Mouse (Mus musculus) forebrain, embryonic 15.5 days (tissue): ENCODE results near the gene Ttll9. TPM values are rescaled to one million over a fixed set of nuclear protein-coding genes. Genes with fewer than 3 reads are reported as not detected.

Source experiments
- ATAC-seq: fragments of 200-750 bp; cut with Nextera tagmentation; replicated peaks from 2 replicates; pipeline ENCODE4 v1.8.0; 2017; ENCODE audit warnings: mild to moderate bottlenecking, moderate TSS enrichment, moderate library complexity
- H3K27ac ChIP-seq: fragments of 300-500 bp; sonication (generic); replicated peaks from 2 replicates; pipeline ENCODE4 v1.5.1; 2015; ENCODE audit warnings: mild to moderate bottlenecking, inconsistent platforms
- H3K27me3 ChIP-seq: fragments of 300-500 bp; sonication (generic); 2 replicates; pipeline ENCODE4 v1.6.1; 2015; ENCODE audit warnings: inconsistent platforms
- H3K36me3 ChIP-seq: fragments of 300-500 bp; sonication (generic); 2 replicates; pipeline ENCODE4 v1.6.1; 2015; ENCODE audit warnings: mild to moderate bottlenecking, inconsistent platforms
- H3K4me1 ChIP-seq: fragments of 300-500 bp; sonication (generic); 2 replicates; pipeline ENCODE4 v1.6.1; 2015; ENCODE audit warnings: inconsistent platforms
- H3K4me2 ChIP-seq: fragments of 300-500 bp; sonication (generic); replicated peaks from 2 replicates; pipeline ENCODE4 v1.6.1; 2015; ENCODE audit warnings: mild to moderate bottlenecking, inconsistent platforms
- H3K4me3 ChIP-seq: fragments of 300-500 bp; sonication (generic); 2 replicates; pipeline ENCODE4 v1.5.1; 2015; ENCODE audit warnings: mild to moderate bottlenecking, inconsistent platforms
- H3K9ac ChIP-seq: fragments of 300-500 bp; sonication (generic); replicated peaks from 2 replicates; pipeline ENCODE4 v1.6.1; 2015; ENCODE audit warnings: mild to moderate bottlenecking, inconsistent platforms
- H3K9me3 ChIP-seq: fragments of 300-500 bp; sonication (generic); 2 replicates; pipeline ENCODE4 v1.6.1; 2016; ENCODE audit warnings: inconsistent platforms
- WGBS: fragments of 180-500 bp; shearing (Covaris S2); methylation state at CpG from one replicate; pipeline ENCODE4 v1.1.7; 2015; ENCODE audit warnings: mixed read lengths; 5-methylcytosine and 5-hydroxymethylcytosine counted together
- polyA plus RNA-seq: library from polyadenylated mRNA; unstranded; fragments of >200 nt; fragmentation: Nextera tagmentation; extraction: Ambion mirVana; gene quantifications from 2 replicates; pipeline ENCODE4 v1.2.1, GENCODE M21; 2015

The Ttll9 gene
- polyA plus RNA-seq, 1 experiment from 2014 or later, result 3.0 TPM

GRCm38 (mm10) chr2:152927371-152927770, 34.9 kb upstream of the Ttll9 start:
- WGBS, result 68% methylated on average over 5 of the region's 5 CpGs
- Histone ChIP-seq H3K27me3 (no peaks in the 10 kb centered on the region), H3K4me1 (peaks cover 5% of the 10 kb centered on the region), H3K9me3 (no peaks in the 10 kb centered on the region), H3K27ac (no peak overlapping the region), H3K4me2 (no peak overlapping the region), H3K36me3 (no peaks in the 10 kb centered on the region), H3K9ac (no peak overlapping the region), H3K4me3 (no peak overlapping the region)
- no peak for ATAC-seq

DNA sequence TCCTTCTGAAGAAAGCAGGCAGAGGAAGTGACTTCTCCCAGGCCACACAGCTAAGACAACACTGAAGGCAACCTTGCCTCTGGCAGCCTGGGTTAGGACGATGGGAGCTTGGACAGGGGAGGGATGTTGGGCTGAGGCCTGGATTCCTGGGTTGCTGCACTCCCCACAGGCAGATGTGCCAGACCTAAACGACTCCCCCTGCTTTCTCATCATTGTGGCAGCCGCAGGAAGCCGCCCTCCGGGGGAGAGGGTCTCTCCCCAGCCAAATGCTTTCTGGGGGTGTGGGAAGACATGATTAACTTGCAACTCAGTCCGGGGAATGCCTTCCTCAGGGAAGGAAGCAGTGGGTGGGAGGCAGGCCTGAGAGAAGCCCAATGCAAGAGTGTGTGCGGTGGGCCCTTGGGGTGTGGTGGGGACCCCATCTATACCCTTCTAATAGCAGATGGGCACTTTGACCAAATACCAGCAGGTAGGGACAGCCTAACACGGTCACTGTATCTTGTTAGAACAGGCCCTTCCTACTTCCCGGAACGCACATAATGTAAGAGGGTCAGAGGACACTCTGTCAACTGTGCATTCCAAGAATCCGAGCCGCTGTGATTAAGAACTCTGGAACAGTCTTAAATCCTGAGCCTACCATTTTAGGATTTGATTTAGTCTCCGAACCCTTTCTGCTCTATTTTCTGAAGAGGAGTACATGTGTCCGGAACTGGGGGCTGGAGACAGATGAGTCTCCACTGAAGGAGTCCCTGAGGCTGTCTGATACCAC, 33.9 kb upstream of the Ttll9 start:
- ATAC-seq, result no peak
- H3K4me2 ChIP-seq, result no peak overlapping the region
- no peak overlapping the region for H3K27ac ChIP-seq
- H3K27me3 ChIP-seq, result no peaks in the 10 kb centered on the region
- H3K9me3 ChIP-seq, result no peaks in the 10 kb centered on the region
- H3K4me3 ChIP-seq, result no peak overlapping the region
- no peak overlapping the region for H3K9ac ChIP-seq
- whole genome bisulfite sequencing, result 57% methylated on average over 14 of the region's 14 CpGs
- peaks cover 5% of the 10 kb centered on the region for H3K4me1 ChIP-seq
- no peaks in the 10 kb centered on the region for H3K36me3 ChIP-seq

DNA sequence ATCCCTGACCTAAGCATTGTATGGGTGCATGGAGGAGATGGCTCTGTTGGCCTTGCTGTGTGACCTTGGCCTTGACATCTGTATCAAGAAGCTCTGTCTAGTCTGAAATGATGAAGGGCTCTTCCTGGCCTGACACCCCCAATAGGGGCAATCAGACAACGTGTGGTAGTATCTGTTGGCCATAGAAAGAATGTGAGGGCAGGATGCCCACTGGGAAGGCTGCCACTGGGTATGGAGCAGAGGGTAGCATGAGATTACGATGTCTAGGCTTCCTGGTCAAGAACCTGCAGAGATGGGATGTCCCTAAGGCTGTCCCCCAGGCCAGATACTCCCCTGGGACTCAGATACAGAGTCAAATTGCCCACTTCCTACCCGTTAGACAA, 33.3 kb upstream of the Ttll9 start:
- Histone ChIP-seq H3K9ac (no peak overlapping the region), H3K9me3 (no peaks in the 10 kb centered on the region), H3K4me2 (no peak overlapping the region), H3K4me3 (no peak overlapping the region), H3K27ac (no peak overlapping the region), H3K27me3 (no peaks in the 10 kb centered on the region), H3K36me3 (no peaks in the 10 kb centered on the region), H3K4me1 (no peaks in the 10 kb centered on the region)
- 65% methylated on average over 3 of the region's 3 CpGs for WGBS
- ATAC-seq, result no peak

GRCm38 (mm10) chr2:152930276-152930675, 32.0 kb upstream of the Ttll9 start:
- H3K36me3 ChIP-seq, result no peaks in the 10 kb centered on the region
- 43% methylated on average over 2 of the region's 2 CpGs for WGBS
- no peak overlapping the region for H3K4me2 ChIP-seq
- no peaks in the 10 kb centered on the region for H3K9me3 ChIP-seq
- no peak overlapping the region for H3K4me3 ChIP-seq
- no peaks in the 10 kb centered on the region for H3K27me3 ChIP-seq
- H3K9ac ChIP-seq, result no peak overlapping the region
- no peak overlapping the region for H3K27ac ChIP-seq
- no peaks in the 10 kb centered on the region for H3K4me1 ChIP-seq
- ATAC-seq, result no peak

- H3K9me3 ChIP-seq, result no peaks in the 10 kb centered on the region
- H3K4me3 ChIP-seq, result no peak overlapping the region
- H3K4me1 ChIP-seq, result no peaks in the 10 kb centered on the region
- no peak overlapping the region for H3K27ac ChIP-seq
- H3K36me3 ChIP-seq, result no peaks in the 10 kb centered on the region
- no peak for ATAC-seq
- no peak overlapping the region for H3K4me2 ChIP-seq
- 76% methylated on average over 12 of the region's 12 CpGs for WGBS
- no peak overlapping the region for H3K9ac ChIP-seq
- peaks cover 3% of the 10 kb centered on the region; the same call in 1 of the 2 replicates for H3K27me3 ChIP-seq
These were observed 30.7 kb upstream of the Ttll9 start for GRCm38 (mm10) chr2:152931456-152932160.

DNA sequence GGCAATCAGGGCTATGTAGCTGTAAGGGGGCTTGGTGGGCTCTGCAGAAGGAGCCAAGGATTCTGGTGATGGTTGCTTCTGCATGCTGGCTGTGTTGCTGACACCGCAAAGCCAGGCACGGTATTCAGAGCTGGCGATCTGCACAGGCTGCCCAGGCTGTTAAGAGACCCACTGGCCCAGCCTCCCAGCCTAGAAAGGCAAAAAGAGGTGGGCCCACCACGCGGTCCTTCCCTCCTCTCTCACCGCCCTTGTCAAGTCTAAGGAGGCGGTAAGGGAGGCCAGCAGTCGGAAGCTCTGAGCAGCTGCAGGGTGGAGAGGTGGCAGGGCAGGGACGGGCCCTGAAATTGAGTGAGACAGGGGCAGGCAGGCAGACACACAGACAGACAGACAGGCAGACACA, 29.2 kb upstream of the Ttll9 start, which contains the start of gene Foxs1:
TSS of gene Foxs1 (minus strand) at position 161 of the 400 bp plus-strand sequence.
- Histone ChIP-seq H3K9me3 (no peaks in the 10 kb centered on the region), H3K4me1 (no peaks in the 10 kb centered on the region), H3K27me3 (peaks cover 3% of the 10 kb centered on the region; the same call in 1 of the 2 replicates), H3K36me3 (no peaks in the 10 kb centered on the region), H3K27ac (no peak within 1 kb of the TSS), H3K4me3 (no peak within 1 kb of the TSS), H3K4me2 (no peak within 1 kb of the TSS), H3K9ac (no peak within 1 kb of the TSS)
- no peak for ATAC-seq
- 41% methylated on average over 9 of the region's 9 CpGs for WGBS

DNA sequence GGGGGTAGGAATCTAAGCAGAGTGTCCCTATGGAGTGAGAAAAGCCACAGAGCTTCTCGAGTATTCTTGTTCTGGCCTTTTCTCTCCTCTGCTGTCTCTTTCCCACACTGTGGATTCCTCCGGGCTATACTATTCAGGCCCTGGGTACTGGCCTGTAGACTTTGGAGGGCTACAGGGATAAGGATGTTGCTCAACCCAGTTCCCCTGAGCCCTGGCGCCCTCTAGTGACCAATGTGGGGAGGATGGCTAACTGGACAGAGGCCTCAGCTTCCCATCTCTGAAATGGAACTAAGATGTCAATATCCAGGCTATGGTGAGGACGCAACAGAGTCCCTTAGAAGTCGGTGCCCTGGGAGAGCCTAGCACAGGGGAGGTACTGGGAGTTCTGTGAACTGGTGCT, 28.7 kb upstream of the Ttll9 start:
- Histone ChIP-seq H3K4me2 (no peak overlapping the region), H3K4me1 (no peaks in the 10 kb centered on the region), H3K27ac (no peak overlapping the region), H3K36me3 (no peaks in the 10 kb centered on the region), H3K9me3 (no peaks in the 10 kb centered on the region), H3K9ac (no peak overlapping the region), H3K27me3 (peaks cover 3% of the 10 kb centered on the region; the same call in 1 of the 2 replicates), H3K4me3 (no peak overlapping the region)
- 32% methylated on average over 5 of the region's 5 CpGs for WGBS
- no peak for ATAC-seq

- no peaks in the 10 kb centered on the region for H3K36me3 ChIP-seq
- WGBS, result 11% methylated on average over 4 of the region's 4 CpGs
- no peak overlapping the region for H3K27ac ChIP-seq
- H3K9me3 ChIP-seq, result no peaks in the 10 kb centered on the region
- H3K27me3 ChIP-seq, result peaks cover 52% of the 10 kb centered on the region
- H3K4me2 ChIP-seq, result no peak overlapping the region
- no peak overlapping the region for H3K9ac ChIP-seq
- peaks cover 11% of the 10 kb centered on the region for H3K4me1 ChIP-seq
- no peak overlapping the region for H3K4me3 ChIP-seq
- no peak for ATAC-seq
These were observed 22.4 kb upstream of the Ttll9 start for GRCm38 (mm10) chr2:152939846-152940245.

DNA sequence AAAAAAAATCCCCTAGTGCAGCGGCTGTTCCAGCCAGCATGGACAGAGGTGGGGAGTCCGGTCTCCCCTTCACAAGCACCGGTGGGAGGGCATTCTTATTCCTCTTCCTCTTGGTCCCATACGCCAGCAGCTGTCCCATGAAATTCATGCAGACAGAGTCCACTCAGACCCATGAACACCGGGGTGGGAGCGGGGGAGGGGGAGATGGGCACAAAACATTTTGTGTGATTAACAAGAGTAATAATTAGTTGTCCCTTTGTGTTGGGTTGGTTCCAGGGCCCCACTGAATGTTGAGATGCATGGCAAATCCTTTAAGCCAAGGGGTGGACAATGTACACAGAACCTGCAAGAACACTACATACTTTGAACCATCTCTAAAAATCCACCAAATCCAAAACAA, 21.2 kb upstream of the Ttll9 start:
- Histone ChIP-seq H3K4me1 (peaks cover 11% of the 10 kb centered on the region), H3K9me3 (no peaks in the 10 kb centered on the region), H3K9ac (no peak overlapping the region), H3K4me2 (no peak overlapping the region), H3K27ac (no peak overlapping the region), H3K4me3 (no peak overlapping the region), H3K36me3 (no peaks in the 10 kb centered on the region), H3K27me3 (peaks cover 60% of the 10 kb centered on the region)
- no peak for ATAC-seq
- 75% methylated on average over 6 of the region's 6 CpGs for WGBS

GRCm38 (mm10) chr2:152941776-152942175, 20.5 kb upstream of the Ttll9 start:
- no peak overlapping the region for H3K4me3 ChIP-seq
- H3K27ac ChIP-seq, result no peak overlapping the region
- ATAC-seq, result no peak
- H3K4me1 ChIP-seq, result peaks cover 11% of the 10 kb centered on the region
- WGBS, result 39% methylated on average over 7 of the region's 7 CpGs
- no peaks in the 10 kb centered on the region for H3K9me3 ChIP-seq
- H3K4me2 ChIP-seq, result no peak overlapping the region
- H3K36me3 ChIP-seq, result no peaks in the 10 kb centered on the region
- peaks cover 56% of the 10 kb centered on the region for H3K27me3 ChIP-seq
- H3K9ac ChIP-seq, result no peak overlapping the region

GRCm38 (mm10) chr2:152942898-152943515, 19.3 kb upstream of the Ttll9 start:
- H3K4me3 ChIP-seq, result peak overlapping the region; percentile 43
- H3K4me1 ChIP-seq, result peaks cover 21% of the 10 kb centered on the region
- peak overlapping the region; percentile 27 for H3K9ac ChIP-seq
- under 1% methylated on average over 63 of the region's 65 CpGs for WGBS
- peak overlapping the region; percentile 86 for H3K4me2 ChIP-seq
- no peaks in the 10 kb centered on the region for H3K9me3 ChIP-seq
- ATAC-seq, result no peak
- no peak overlapping the region for H3K27ac ChIP-seq
- no peaks in the 10 kb centered on the region for H3K36me3 ChIP-seq
- peaks cover 56% of the 10 kb centered on the region for H3K27me3 ChIP-seq

DNA sequence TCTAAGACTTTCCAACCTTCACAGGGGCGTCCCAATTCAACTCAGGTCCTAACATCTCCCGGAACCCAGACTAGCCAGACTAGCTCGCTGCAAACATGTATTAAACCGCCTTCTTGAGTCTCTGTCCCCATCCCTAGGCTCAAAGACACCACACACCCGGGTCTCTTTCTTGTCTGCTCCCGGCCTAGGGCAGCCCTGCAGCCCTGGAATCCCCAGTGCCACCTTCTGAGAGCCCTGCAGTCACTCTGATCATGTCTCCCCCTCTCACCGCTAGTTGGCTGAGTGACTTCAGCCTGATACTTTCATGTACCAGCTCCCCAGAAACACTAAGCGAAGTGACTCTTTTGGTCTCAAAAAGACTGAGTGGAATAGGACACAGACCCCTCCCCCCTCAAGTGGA, 18.7 kb upstream of the Ttll9 start:
- H3K27ac ChIP-seq, result no peak overlapping the region
- H3K4me2 ChIP-seq, result peak overlapping the region; percentile 86
- H3K9me3 ChIP-seq, result no peaks in the 10 kb centered on the region
- H3K27me3 ChIP-seq, result peaks cover 56% of the 10 kb centered on the region
- peak overlapping the region; percentile 43 for H3K4me3 ChIP-seq
- H3K36me3 ChIP-seq, result no peaks in the 10 kb centered on the region
- H3K4me1 ChIP-seq, result peaks cover 23% of the 10 kb centered on the region
- 6% methylated on average over 8 of the region's 8 CpGs for WGBS
- ATAC-seq, result no peak
- H3K9ac ChIP-seq, result peak overlapping the region; percentile 27; the same call in 1 of the 2 replicates
